Mouse (Mus musculus): ENCODE results near the gene A430005L14Rik.

- TF ChIP-seq CTCF (conservative IDR thresholded peaks at IDR 0.05 in 1 of 2, IDR thresholded peaks at IDR 0.05 in 1 of 2; ENCODE audit: low read depth in 2 of 2, low read length in 2 of 2) (no peak), POLR2A (IDR thresholded peaks at IDR 0.05; ENCODE audit: low read depth, low read length) (no peak)
Measured at GRCm38 (mm10) chr4:153993505-153993904, 36.5 kb downstream of the A430005L14Rik start.

Measured in CH12.LX (cell line).